Mouse (Mus musculus) thymus, postnatal 14 days (tissue): ENCODE measurements around the gene Dclre1b.
"Not testable (repeated sequence)": the region's sequence is repeated elsewhere in the genome, so short reads cannot be mapped to it uniquely, and the experiment has no call there.

ENCODE experiments used
- DNase-seq: peaks from one replicate; pipeline ENCODE4 v3.0.0; 2021

Dclre1b gene

GRCm38 (mm10) chr3:103809799-103810150 is 531 bp upstream of the Dclre1b start:
- DNase-seq = no peak

DNA sequence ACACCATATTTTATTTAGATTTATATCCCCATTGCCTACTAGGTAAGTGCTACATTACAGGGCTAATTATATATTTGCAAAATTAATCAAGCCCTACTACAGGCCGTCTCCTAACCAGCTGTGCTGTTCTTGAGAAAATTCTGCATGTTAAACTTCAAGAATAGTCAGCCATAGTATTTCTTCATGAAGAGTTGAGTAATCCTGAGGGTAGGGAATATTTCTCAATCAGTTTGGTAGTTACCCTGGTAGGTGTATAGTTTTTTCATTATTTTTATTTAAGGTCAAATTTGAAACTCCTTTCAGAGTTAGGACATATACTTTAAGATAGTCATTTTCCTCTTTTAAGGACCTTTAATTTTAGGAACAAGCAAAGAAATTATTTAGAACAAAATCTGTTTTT is 3.6 kb downstream of the Dclre1b start:
- DNase-seq = no peak

- DNase-seq = peak; percentile 41
Measured at GRCm38 (mm10) chr3:103802861-103803260, 6.4 kb downstream of the Dclre1b start.

- peak; percentile 60 for DNase-seq
Measured at GRCm38 (mm10) chr3:103801631-103802531, 7.4 kb downstream of the Dclre1b start.

GRCm38 (mm10) chr3:103799507-103799906 is 9.7 kb downstream of the Dclre1b start:
- no peak for DNase-seq

DNA sequence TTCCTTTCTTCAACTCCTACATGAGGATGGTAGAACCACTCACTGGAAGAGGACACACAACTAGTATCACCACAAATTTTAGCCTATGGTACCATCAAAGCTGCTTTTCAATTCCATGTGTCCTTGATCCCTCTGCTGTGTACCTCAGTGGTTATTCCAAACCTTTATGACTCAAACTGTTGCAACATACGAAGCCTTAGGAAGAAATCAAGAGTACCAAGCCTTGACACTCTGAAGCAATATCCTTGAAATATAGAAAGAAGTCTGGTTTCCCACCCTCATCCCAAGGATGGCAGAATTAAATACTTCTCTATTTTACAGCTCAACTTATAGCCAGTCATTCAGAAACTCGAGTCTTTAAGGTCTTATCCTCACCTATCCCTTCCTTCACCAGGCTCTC is 12.9 kb downstream of the Dclre1b start:
- DNase-seq = no peak

DNA sequence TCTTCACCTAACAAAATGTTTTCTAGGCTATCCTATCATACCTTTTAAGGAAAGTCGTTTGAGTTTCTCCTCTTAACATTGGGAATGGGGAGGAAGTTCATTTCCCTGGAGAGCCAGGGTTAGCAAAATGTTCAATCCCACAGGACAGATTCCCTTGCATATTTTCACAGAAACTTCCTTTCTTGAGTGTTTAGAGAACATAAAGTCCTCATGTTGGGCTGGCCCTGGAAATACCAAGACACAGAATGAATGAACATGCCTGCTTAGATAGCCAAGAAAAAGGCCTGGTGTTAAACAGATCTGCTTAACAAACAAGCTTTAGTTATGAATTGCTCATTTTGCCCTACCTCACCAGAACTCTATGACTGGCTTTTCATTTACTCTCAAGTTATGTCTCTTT is 16.7 kb downstream of the Dclre1b start:
- no peak for DNase-seq

GRCm38 (mm10) chr3:103792111-103792406 is 17.2 kb downstream of the Dclre1b start:
- not testable (repeated sequence) for DNase-seq

GRCm38 (mm10) chr3:103791230-103792110 is 17.8 kb downstream of the Dclre1b start, which contains the start of gene Hipk1:
Gene Hipk1, minus strand, starts transcription at chr3:103791563.
- peak; percentile 96 for DNase-seq

DNA sequence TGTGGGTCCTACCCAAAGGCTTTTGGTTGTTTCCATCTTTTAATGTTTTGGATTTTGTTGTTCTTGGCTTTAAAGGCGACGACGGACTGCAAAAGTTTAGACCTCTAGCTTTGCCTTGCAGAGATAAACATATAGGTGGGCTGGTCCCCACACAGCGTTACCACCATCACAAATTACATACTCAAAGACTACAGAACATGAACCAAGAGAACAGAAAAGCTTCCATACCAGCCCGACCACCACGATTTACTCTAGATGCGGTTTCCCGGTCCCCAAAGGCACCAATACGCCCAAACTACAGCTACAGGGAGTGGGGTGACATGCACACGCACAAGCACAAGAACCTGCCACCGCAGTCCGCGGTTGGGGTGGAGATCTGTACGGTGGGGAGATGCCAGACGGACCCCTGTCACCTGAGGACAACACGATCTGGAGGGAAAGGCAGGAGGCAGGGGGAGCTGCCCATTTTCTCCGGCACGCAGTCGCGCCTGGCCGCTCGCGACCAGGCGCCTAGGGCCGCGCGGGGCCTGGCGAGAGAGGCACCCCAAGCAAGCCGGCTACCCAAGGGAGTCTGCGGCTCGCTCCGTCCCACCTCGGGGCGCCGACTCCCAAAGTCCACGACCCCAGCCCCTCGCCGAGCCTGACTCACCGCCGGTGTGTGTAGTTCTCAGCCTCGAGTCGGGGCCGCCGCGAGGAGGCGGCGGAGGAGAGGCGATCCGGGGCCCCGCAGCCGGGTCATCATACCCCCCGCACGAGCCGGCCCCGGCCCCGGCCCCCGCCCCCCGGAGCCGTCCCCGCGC is 18.7 kb downstream of the Dclre1b start:
- DNase-seq = peak; percentile 55

GRCm38 (mm10) chr3:103789891-103790345 is 19.3 kb downstream of the Dclre1b start:
- no peak for DNase-seq

DNA sequence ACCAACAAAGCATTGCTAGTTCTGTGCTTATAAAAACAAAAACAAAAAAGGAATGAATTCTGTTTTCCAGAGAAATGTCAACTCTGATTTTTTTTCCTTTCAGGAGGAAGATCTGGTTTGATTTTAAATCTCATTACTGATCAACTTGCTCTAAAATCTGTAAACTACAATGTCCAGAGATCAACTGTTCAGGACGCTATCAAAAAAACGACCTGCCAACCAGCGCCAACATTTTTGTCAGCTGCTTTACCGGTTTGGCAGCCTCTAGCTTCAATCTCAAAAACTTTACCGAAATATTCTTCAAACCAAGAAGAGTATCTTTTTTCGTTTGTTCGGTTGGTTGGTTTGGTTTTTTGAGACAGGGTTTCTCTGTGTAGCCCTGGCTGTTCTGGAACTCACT is 20.1 kb downstream of the Dclre1b start:
- no peak for DNase-seq

DNA sequence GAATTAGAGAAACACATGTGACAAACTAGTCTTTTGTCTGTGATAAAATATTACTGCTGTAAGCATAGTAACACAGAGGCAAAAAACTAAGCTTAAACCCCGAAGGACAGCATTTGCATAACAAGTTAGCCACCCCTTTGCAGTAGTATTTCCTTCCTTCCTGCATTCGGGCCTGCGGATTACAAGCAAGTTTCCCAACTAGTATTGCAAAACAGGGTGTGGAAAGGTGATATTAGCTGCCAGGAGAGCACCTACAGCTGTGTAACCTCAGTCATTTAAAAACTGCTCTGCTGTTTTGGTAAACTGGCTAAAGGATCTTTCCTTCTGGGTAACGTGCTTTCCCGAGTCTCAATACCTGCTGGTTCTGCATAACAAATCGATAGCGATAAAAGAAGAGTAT is 22.0 kb downstream of the Dclre1b start:
- DNase-seq = no peak

DNA sequence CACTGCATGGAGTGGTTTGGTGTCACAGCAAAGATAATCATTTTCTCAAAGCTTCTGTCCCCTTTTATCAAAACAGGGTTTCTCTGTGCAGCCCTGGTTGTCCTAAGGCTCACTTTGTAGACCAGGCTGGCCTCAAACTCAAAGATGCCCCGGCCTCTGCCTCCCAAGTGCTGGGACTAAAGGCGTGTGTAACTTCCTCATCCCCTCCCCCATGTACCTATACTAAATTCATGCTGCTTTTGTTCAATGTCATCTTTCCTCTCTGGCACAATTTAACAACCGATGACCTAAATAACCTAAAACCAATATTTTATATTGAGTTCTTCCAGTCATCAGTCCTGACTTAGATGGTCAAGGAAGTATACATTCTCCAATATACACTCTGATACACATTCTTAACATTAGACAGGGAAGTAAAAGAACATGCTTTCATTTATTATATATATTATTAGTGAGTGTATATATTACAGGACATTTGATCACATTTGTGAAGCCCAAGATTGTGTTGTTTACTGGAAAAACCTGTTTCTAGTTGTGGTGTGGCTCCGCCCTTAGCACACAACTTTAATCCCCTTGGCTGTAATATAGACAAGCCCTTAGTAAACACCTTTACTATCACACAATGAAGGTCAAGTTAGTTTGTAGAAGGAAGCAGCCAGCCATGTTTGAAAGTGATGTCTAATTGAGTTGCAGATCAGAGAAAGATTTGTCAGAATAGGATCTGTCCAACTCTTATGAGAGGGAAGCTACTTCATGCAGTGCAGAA is 26.2 kb downstream of the Dclre1b start:
- no peak for DNase-seq

DNA sequence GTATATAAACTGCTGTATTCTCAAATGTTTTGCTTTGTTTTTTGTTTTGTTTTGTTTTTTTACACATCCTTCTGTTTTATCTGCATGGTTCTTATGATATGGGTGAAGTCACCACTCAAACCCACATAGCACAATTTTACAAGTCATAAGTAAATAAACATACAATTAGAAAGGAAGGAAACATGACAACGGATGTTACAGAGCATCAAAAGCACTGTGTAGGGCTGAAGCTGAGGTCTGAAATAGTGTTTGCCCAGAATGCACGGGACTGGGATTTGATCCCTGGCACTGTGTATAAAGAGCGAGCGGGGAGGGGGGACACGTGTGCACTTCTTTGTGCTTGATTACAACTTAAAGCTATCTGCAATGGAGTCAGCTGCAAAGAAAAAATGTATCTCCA is 28.5 kb downstream of the Dclre1b start:
- no peak for DNase-seq

GRCm38 (mm10) chr3:103780271-103780670 is 29.0 kb downstream of the Dclre1b start:
- peak; percentile 34 for DNase-seq

GRCm38 (mm10) chr3:103779183-103779582 is 30.1 kb downstream of the Dclre1b start:
- DNase-seq = peak; percentile 38

- no peak for DNase-seq
Measured at GRCm38 (mm10) chr3:103778660-103779059, 30.6 kb downstream of the Dclre1b start.

DNA sequence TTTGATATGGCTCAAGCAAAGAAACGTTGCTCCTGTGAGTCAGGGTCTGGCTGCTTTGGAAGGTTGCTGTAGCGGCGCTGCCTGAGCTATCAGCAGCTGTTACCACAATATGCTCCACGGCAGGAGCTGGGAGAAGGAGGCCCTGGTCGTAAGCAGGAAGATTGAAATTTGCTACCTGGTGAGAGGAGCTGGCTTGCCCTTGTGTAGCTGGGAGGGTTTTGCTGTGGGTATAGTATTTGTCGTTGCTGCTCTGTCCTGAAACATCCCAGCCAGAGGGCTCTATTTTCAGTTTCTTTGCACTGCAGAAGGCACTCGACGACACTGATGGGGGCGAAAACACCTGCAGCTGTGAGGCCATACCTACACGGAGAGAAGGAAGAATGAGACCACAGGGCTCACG is 31.3 kb downstream of the Dclre1b start:
- peak; percentile 77 for DNase-seq

DNA sequence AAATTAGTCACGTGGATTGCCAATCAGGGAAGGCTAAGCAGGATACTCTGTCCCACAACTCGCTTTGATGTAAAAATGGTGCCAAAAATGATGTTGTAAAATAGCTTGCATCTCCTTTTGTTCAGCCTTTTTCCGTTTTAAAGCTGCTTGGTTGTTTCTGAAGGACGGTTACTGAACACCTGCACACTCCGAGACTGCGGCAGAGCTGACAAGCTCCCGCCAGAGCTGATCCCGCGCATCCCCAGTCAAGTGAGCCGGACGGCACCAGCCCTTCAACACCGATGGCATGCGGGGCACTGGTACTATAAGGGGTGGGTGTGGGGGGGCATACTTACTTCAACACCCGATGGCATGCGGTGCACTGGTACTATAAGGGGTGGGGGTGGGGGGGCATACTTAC is 35.2 kb downstream of the Dclre1b start:
- peak; percentile 79 for DNase-seq

DNA sequence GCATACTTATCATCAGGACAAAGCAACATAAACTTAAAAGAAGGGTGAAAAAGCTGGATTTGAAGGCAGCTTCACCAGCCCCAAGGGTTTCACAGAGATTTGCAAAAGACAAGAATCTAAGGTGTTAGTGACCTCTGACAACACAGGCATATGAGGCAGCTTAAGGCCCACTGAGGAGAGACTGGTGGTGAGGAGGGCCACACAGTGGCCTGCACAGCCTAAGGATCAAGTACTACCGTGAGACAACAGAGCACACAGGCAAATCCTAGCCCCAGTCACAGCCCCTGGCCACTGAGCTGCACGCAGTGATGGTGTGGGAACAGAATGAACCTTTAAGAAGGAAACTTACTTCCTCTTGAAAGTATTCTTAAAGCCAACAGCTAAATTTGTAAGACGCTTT is 35.7 kb downstream of the Dclre1b start:
- peak; percentile 50 for DNase-seq

GRCm38 (mm10) chr3:103772846-103773245 is 36.4 kb downstream of the Dclre1b start:
- DNase-seq = peak; percentile 41
